Mouse (Mus musculus): ENCODE results near the gene Ric1. TPM values are rescaled to one million over a fixed set of nuclear protein-coding genes. Genes with fewer than 3 reads are reported as not detected.
A peak's percentile ranks its signal among the peaks of the same experiment; 100 is the strongest.

Ric1 gene
- polyA plus RNA-seq (2016; fragmentation: Nextera tagmentation; extraction: Ambion mirVana): 25.6 and 26.5 TPM in 2 replicates

GRCm38 (mm10) chr19:29521637-29522435 is at the start of gene Ric1:
Ric1 (plus strand) TSS chr19:29522282.
- 0 out of 2 replicates have a peak, but pooled peaks cover 8% of the 10 kb centered on the region for H3K36me3 ChIP-seq
- H3K27ac ChIP-seq: peak within 1 kb of the TSS; percentile 97
- H3K27me3 ChIP-seq: no peaks in the 10 kb centered on the region
- H3K4me1 ChIP-seq (replicated peaks): peaks cover 18% of the 10 kb centered on the region
- peak within 1 kb of the TSS; percentile 92 for H3K9ac ChIP-seq (replicated peaks)
- WGBS: under 1% methylated on average over 71 of the region's 80 CpGs
- ATAC-seq (ENCODE audit: insufficient number of reproducible peaks, insufficient read depth, low FRiP score, low TSS enrichment, low read depth): peak; percentile 95
- peak within 1 kb of the TSS; percentile 89 for H3K4me3 ChIP-seq (replicated peaks)
- peak within 1 kb of the TSS; percentile 76 for H3K4me2 ChIP-seq
- no peaks in the 10 kb centered on the region for H3K9me3 ChIP-seq

GRCm38 (mm10) chr19:29472424-29472823 is 49.7 kb upstream of the Ric1 start:
- Histone ChIP-seq H3K27ac (no peak overlapping the region), H3K9ac (replicated peaks) (no peak overlapping the region), H3K9me3 (no peaks in the 10 kb centered on the region), H3K36me3 (no peaks in the 10 kb centered on the region), H3K4me2 (no peak overlapping the region), H3K27me3 (no peaks in the 10 kb centered on the region), H3K4me3 (replicated peaks) (no peak overlapping the region), H3K4me1 (replicated peaks) (peaks cover 22% of the 10 kb centered on the region)
- 70% methylated on average over 8 of the region's 8 CpGs for WGBS
- ATAC-seq (ENCODE audit: insufficient number of reproducible peaks, insufficient read depth, low FRiP score, low TSS enrichment, low read depth): no peak

GRCm38 (mm10) chr19:29472946-29473345 is 49.1 kb upstream of the Ric1 start:
- H3K4me3 ChIP-seq (replicated peaks): no peak overlapping the region
- ATAC-seq (ENCODE audit: insufficient number of reproducible peaks, insufficient read depth, low FRiP score, low TSS enrichment, low read depth): no peak
- no peaks in the 10 kb centered on the region for H3K9me3 ChIP-seq
- no peaks in the 10 kb centered on the region for H3K36me3 ChIP-seq
- no peaks in the 10 kb centered on the region for H3K27me3 ChIP-seq
- WGBS: 93% methylated on average over 5 of the region's 5 CpGs
- no peak overlapping the region for H3K27ac ChIP-seq
- no peak overlapping the region for H3K9ac ChIP-seq (replicated peaks)
- H3K4me2 ChIP-seq: no peak overlapping the region
- H3K4me1 ChIP-seq (replicated peaks): peaks cover 22% of the 10 kb centered on the region

GRCm38 (mm10) chr19:29474803-29475202 is 47.3 kb upstream of the Ric1 start:
- 49% methylated on average over 2 of the region's 2 CpGs for WGBS
- Histone ChIP-seq H3K4me2 (no peak overlapping the region), H3K4me1 (replicated peaks) (peaks cover 16% of the 10 kb centered on the region), H3K36me3 (no peaks in the 10 kb centered on the region), H3K27me3 (no peaks in the 10 kb centered on the region), H3K9me3 (no peaks in the 10 kb centered on the region), H3K4me3 (replicated peaks) (no peak overlapping the region), H3K27ac (no peak overlapping the region), H3K9ac (replicated peaks) (no peak overlapping the region)
- ATAC-seq (ENCODE audit: insufficient number of reproducible peaks, insufficient read depth, low FRiP score, low TSS enrichment, low read depth): no peak

GRCm38 (mm10) chr19:29475210-29475620 is 46.9 kb upstream of the Ric1 start:
- H3K9ac ChIP-seq (replicated peaks): no peak overlapping the region
- 61% methylated on average over 4 of the region's 4 CpGs for WGBS
- no peaks in the 10 kb centered on the region for H3K9me3 ChIP-seq
- no peaks in the 10 kb centered on the region for H3K27me3 ChIP-seq
- no peaks in the 10 kb centered on the region for H3K36me3 ChIP-seq
- H3K4me1 ChIP-seq (replicated peaks): peaks cover 14% of the 10 kb centered on the region
- no peak overlapping the region for H3K4me3 ChIP-seq (replicated peaks)
- no peak overlapping the region for H3K4me2 ChIP-seq
- no peak for ATAC-seq (ENCODE audit: insufficient number of reproducible peaks, insufficient read depth, low FRiP score, low TSS enrichment, low read depth)
- no peak overlapping the region for H3K27ac ChIP-seq

- Histone ChIP-seq H3K4me1 (replicated peaks) (peaks cover 4% of the 10 kb centered on the region; the same call in 1 of the 2 replicates), H3K9ac (replicated peaks) (no peak overlapping the region), H3K4me3 (replicated peaks) (no peak overlapping the region), H3K36me3 (no peaks in the 10 kb centered on the region), H3K4me2 (no peak overlapping the region), H3K27ac (no peak overlapping the region), H3K27me3 (no peaks in the 10 kb centered on the region), H3K9me3 (no peaks in the 10 kb centered on the region)
- no peak for ATAC-seq (ENCODE audit: insufficient number of reproducible peaks, insufficient read depth, low FRiP score, low TSS enrichment, low read depth)
- WGBS: 23% methylated on average over 4 of the region's 4 CpGs
Observed at GRCm38 (mm10) chr19:29478598-29478997, 43.5 kb upstream of the Ric1 start.

GRCm38 (mm10) chr19:29481578-29481977 is 40.5 kb upstream of the Ric1 start:
- H3K9ac ChIP-seq (replicated peaks): no peak overlapping the region
- H3K36me3 ChIP-seq: no peaks in the 10 kb centered on the region
- WGBS: 87% methylated on average over 6 of the region's 6 CpGs
- no peaks in the 10 kb centered on the region for H3K27me3 ChIP-seq
- H3K4me1 ChIP-seq (replicated peaks): no peaks in the 10 kb centered on the region; the same call in 1 of the 2 replicates
- no peak for ATAC-seq (ENCODE audit: insufficient number of reproducible peaks, insufficient read depth, low FRiP score, low TSS enrichment, low read depth)
- H3K4me2 ChIP-seq: no peak overlapping the region
- H3K9me3 ChIP-seq: no peaks in the 10 kb centered on the region
- no peak overlapping the region for H3K27ac ChIP-seq
- no peak overlapping the region for H3K4me3 ChIP-seq (replicated peaks)

GRCm38 (mm10) chr19:29482148-29482547 is 39.9 kb upstream of the Ric1 start:
- no peak overlapping the region for H3K27ac ChIP-seq
- 84% methylated on average over 5 of the region's 5 CpGs for WGBS
- H3K9me3 ChIP-seq: no peaks in the 10 kb centered on the region
- H3K9ac ChIP-seq (replicated peaks): no peak overlapping the region
- H3K4me1 ChIP-seq (replicated peaks): no peaks in the 10 kb centered on the region; the same call in 1 of the 2 replicates
- no peaks in the 10 kb centered on the region for H3K36me3 ChIP-seq
- no peak overlapping the region for H3K4me3 ChIP-seq (replicated peaks)
- ATAC-seq (ENCODE audit: insufficient number of reproducible peaks, insufficient read depth, low FRiP score, low TSS enrichment, low read depth): no peak
- H3K27me3 ChIP-seq: no peaks in the 10 kb centered on the region
- H3K4me2 ChIP-seq: no peak overlapping the region

GRCm38 (mm10) chr19:29482637-29483036 is 39.4 kb upstream of the Ric1 start:
- 68% methylated on average over 3 of the region's 3 CpGs for WGBS
- Histone ChIP-seq H3K4me2 (no peak overlapping the region), H3K4me1 (replicated peaks) (no peaks in the 10 kb centered on the region; the same call in 1 of the 2 replicates), H3K27ac (no peak overlapping the region), H3K36me3 (no peaks in the 10 kb centered on the region), H3K9ac (replicated peaks) (no peak overlapping the region), H3K27me3 (no peaks in the 10 kb centered on the region), H3K9me3 (no peaks in the 10 kb centered on the region), H3K4me3 (replicated peaks) (no peak overlapping the region)
- no peak for ATAC-seq (ENCODE audit: insufficient number of reproducible peaks, insufficient read depth, low FRiP score, low TSS enrichment, low read depth)

GRCm38 (mm10) chr19:29483386-29483785 is 38.7 kb upstream of the Ric1 start:
- no peak overlapping the region for H3K27ac ChIP-seq
- no peak overlapping the region for H3K4me3 ChIP-seq (replicated peaks)
- H3K9ac ChIP-seq (replicated peaks): no peak overlapping the region
- H3K27me3 ChIP-seq: no peaks in the 10 kb centered on the region
- no peaks in the 10 kb centered on the region for H3K9me3 ChIP-seq
- 70% methylated on average over 2 of the region's 2 CpGs for WGBS
- no peaks in the 10 kb centered on the region for H3K36me3 ChIP-seq
- ATAC-seq (ENCODE audit: insufficient number of reproducible peaks, insufficient read depth, low FRiP score, low TSS enrichment, low read depth): no peak
- no peak overlapping the region for H3K4me2 ChIP-seq
- no peaks in the 10 kb centered on the region; the same call in 1 of the 2 replicates for H3K4me1 ChIP-seq (replicated peaks)

- ATAC-seq (ENCODE audit: insufficient number of reproducible peaks, insufficient read depth, low FRiP score, low TSS enrichment, low read depth): no peak
- H3K9ac ChIP-seq (replicated peaks): no peak overlapping the region
- H3K4me1 ChIP-seq (replicated peaks): no peaks in the 10 kb centered on the region
- H3K4me3 ChIP-seq (replicated peaks): no peak overlapping the region
- no peaks in the 10 kb centered on the region for H3K27me3 ChIP-seq
- no peaks in the 10 kb centered on the region for H3K36me3 ChIP-seq
- WGBS: 75% methylated on average over 2 of the region's 2 CpGs
- H3K4me2 ChIP-seq: no peak overlapping the region
- no peaks in the 10 kb centered on the region for H3K9me3 ChIP-seq
- no peak overlapping the region for H3K27ac ChIP-seq
Observed at GRCm38 (mm10) chr19:29484537-29484936, 37.5 kb upstream of the Ric1 start.

Data from limb, embryonic 12.5 days (tissue).